Mouse (Mus musculus) limb, embryonic 10.5 days (tissue): ENCODE results near the gene Naaladl2. TPM values are rescaled to one million over a fixed set of nuclear protein-coding genes. Genes with fewer than 3 reads are reported as not detected.
"Not testable (repeated sequence)": the region's sequence is repeated elsewhere in the genome, so short reads cannot be mapped to it uniquely, and the experiment has no call there.

Source experiments
- DNase-seq: peaks from one replicate; pipeline ENCODE4 v3.0.0-alpha.2; 2017; ENCODE audit warnings: low spot score
- H3K27ac ChIP-seq: fragments of 300-500 bp; sonication (generic); 2 replicates; pipeline ENCODE4 v1.5.1; 2016; ENCODE audit warnings: mild to moderate bottlenecking
- H3K27me3 ChIP-seq: fragments of 300-500 bp; sonication (generic); 2 replicates; pipeline ENCODE4 v1.6.1; 2016; ENCODE audit warnings: low read depth, mild to moderate bottlenecking; ENCODE audit not compliant: poor library complexity, severe bottlenecking
- H3K36me3 ChIP-seq: fragments of 300-500 bp; sonication (generic); 2 replicates; pipeline ENCODE4 v1.6.1; 2016; ENCODE audit warnings: mild to moderate bottlenecking, moderate library complexity
- H3K4me1 ChIP-seq: fragments of 300-500 bp; sonication (generic); 2 replicates; pipeline ENCODE4 v1.6.1; 2016
- H3K4me3 ChIP-seq: fragments of 300-500 bp; sonication (generic); 2 replicates; pipeline ENCODE4 v1.5.1; 2016; ENCODE audit warnings: mild to moderate bottlenecking, moderate library complexity
- H3K9me3 ChIP-seq: fragments of 300-500 bp; sonication (generic); replicated peaks from 2 replicates; pipeline ENCODE4 v1.6.1; 2016; ENCODE audit warnings: mild to moderate bottlenecking
- WGBS: fragments of 180-500 bp; shearing (Covaris S2); methylation state at CpG from one replicate; pipeline ENCODE4 v1.1.7; 2016; 5-methylcytosine and 5-hydroxymethylcytosine counted together
- polyA plus RNA-seq: library from polyadenylated mRNA; unstranded; fragments of >200 nt; fragmentation: Nextera tagmentation; extraction: Ambion mirVana; gene quantifications from 2 replicates; pipeline ENCODE4 v1.2.1, GENCODE M21; 2016

The Naaladl2 gene
- polyA plus RNA-seq, 1 experiment from 2014 or later, result 0.44 TPM

DNA sequence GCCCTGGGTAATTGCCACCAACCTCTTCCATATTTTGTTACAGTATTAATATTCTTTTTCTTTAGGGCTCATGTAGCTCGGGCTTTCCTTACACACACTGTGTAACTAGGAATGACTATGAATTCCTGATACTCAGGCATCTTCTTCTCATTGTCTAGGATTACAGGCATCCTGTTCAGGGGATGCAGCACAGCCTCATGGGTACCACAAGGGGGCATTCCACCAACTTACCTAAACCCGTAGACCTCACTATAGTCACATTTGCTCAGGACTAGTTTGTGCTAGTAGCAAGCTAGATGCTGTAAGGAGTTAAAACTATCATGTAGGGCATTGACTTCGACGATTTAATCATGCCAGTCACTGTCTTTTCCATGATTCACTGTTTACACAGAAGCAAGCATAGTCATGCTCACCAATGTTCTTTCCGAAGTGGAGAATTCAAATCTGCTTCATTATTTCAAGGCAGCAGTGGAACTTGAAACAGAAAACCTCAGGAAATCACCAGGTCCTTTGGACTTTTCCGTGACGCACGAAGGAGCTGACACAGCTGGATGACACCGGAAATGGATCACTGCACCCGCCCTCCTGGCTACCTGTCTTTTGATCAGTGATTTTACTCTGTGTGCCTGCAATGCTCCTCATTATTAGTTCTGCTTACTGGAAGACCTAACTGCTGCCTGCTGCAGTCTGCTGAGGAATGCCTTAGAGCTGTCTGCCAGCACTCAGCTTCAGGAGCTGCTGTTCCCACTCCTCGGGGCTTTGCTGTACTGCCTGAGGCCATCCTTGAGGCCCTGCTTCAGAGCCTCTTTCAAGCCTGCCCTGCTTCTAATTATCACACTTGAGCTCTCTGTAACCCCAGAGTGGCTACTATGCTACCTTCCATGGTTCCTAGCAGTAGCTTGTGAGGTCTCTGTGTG is 822.3 kb downstream of the Naaladl2 start:
- Histone ChIP-seq H3K36me3 (no peaks in the 10 kb centered on the region), H3K27ac (no peak overlapping the region), H3K4me3 (no peak overlapping the region), H3K4me1 (peaks cover 6% of the 10 kb centered on the region; the same call in 1 of the 2 replicates), H3K27me3 (no peaks in the 10 kb centered on the region), H3K9me3 (no peaks in the 10 kb centered on the region)
- WGBS, result 79% methylated on average over 11 of the region's 11 CpGs
- DNase-seq, result no peak

DNA sequence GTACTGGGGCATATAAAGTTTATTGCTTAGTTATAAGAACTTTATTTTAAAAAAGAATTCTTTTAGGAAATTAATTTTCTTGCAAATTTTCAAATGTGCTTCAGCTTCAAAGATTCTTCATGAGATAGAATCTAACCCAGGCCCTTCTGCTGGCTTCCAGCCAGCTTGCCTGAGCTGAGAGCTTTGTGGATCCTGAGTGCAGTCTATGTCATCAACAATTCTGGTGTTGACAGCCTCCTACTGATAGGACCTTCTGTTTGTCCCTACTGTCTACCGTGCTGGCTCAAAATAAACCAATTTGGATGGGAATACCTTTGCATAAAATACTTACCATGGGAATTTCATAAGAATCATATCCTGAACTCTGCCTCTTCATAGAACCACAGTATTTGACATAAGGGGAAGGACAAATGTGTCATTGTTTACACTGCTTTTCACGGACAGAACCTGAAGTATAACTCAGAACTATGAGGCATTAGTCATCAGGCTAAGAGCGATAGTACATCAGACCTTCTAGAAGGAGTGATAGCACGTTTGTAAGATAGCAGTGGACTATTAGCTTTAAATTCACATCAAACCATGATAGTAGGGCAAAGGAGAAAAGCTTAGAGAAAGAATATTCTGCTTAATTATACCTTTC is 829.3 kb downstream of the Naaladl2 start:
- Histone ChIP-seq H3K9me3 (no peaks in the 10 kb centered on the region), H3K4me1 (no peaks in the 10 kb centered on the region), H3K27me3 (no peaks in the 10 kb centered on the region), H3K36me3 (no peaks in the 10 kb centered on the region), H3K4me3 (no peak overlapping the region), H3K27ac (no peak overlapping the region)
- WGBS, result 79% methylated on average over 4 of the region's 4 CpGs
- DNase-seq, result no peak

DNA sequence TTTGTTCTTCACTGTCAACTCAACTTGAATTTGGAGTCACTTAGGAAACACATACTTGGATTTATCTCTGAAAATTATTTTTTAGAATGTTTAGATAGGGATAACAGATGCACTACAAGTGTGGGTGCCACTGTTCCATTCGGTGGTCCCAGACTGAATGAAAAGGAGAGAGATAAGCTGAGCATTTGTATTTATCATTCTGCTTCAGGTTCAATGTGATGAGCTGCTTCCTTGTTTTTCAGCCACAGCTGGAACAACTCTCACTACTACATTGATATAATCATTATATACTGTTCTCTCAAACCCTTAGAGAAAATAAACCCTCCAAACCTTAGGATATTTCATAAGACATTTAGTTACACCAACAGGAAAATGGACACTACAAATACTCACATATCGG is 918.6 kb downstream of the Naaladl2 start:
- H3K27me3 ChIP-seq, result no peaks in the 10 kb centered on the region
- 90% methylated on average over 2 of the region's 2 CpGs for WGBS
- H3K4me3 ChIP-seq, result no peak overlapping the region
- no peak for DNase-seq
- no peaks in the 10 kb centered on the region for H3K4me1 ChIP-seq
- no peaks in the 10 kb centered on the region for H3K9me3 ChIP-seq
- no peaks in the 10 kb centered on the region for H3K36me3 ChIP-seq
- no peak overlapping the region for H3K27ac ChIP-seq

DNA sequence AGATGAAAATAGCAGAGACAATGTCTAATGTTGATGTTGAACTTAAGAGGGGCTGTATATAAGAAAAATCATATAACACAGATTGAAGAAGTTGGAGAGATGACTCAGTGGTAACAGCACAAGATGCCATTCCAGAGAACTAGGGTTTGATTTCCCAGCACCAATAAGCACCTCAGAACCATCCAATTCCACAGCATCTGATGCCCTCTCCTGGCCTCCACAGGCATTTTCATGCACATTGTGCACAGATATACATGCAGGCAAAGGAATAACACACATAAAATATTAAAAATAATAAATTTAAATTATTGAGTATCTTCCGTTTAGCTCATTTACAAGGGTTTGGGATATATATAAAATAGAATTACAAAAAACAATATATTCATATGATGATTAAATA is 926.6 kb downstream of the Naaladl2 start:
- no peaks in the 10 kb centered on the region for H3K27me3 ChIP-seq
- 95% methylated on average over 1 of the region's 1 CpGs for WGBS
- no peak for DNase-seq

DNA sequence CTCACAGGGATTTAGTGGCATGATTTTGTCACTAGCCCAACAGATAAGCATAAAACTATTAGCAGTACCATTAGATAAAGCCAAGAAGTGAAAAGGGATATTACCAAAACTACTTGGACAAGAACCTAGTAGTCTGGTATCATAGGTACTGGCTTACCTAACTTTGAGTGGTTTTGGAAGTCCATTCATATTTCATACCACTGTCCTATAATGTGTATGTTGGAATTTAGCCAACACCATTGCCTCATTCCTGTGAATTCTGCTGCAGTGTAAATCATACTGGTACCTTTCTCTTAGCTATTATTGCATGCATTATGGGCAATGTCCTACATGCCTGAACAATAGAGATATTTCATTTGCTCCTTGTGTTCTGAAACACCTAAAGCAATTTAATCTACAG is 977.5 kb downstream of the Naaladl2 start:
- Histone ChIP-seq H3K9me3 (no peaks in the 10 kb centered on the region), H3K4me1 (no peaks in the 10 kb centered on the region), H3K4me3 (no peak overlapping the region), H3K27me3 (no peaks in the 10 kb centered on the region), H3K36me3 (no peaks in the 10 kb centered on the region), H3K27ac (no peak overlapping the region)
- DNase-seq, result no peak

More for the DNA sequence above, 926.6 kb downstream of the Naaladl2 start:
- Histone ChIP-seq H3K4me1 (no peaks in the 10 kb centered on the region), H3K27ac (no peak overlapping the region), H3K36me3 (no peaks in the 10 kb centered on the region), H3K4me3 (no peak overlapping the region), H3K9me3 (no peaks in the 10 kb centered on the region)

DNA sequence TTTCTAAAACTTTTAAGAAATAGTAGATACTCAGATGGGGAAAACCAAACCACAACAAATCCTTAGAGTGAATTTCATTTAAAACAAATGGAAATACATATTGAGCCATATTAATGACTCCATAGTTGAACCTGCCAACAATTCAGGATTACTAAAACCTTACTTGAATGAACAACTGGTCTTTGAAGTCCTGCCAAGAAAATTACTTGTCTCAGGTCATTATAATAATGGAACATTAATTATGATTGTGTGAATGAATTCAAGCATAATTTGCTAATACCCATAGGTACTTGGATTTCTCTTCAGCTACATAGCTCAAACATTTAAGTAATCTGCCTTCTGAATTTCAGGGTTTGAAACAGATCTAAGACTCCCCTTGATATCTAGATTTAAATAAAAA is 980.1 kb downstream of the Naaladl2 start:
- Histone ChIP-seq H3K9me3 (no peaks in the 10 kb centered on the region), H3K4me1 (no peaks in the 10 kb centered on the region), H3K27me3 (no peaks in the 10 kb centered on the region), H3K27ac (no peak overlapping the region), H3K4me3 (no peak overlapping the region), H3K36me3 (no peaks in the 10 kb centered on the region)
- no peak for DNase-seq

DNA sequence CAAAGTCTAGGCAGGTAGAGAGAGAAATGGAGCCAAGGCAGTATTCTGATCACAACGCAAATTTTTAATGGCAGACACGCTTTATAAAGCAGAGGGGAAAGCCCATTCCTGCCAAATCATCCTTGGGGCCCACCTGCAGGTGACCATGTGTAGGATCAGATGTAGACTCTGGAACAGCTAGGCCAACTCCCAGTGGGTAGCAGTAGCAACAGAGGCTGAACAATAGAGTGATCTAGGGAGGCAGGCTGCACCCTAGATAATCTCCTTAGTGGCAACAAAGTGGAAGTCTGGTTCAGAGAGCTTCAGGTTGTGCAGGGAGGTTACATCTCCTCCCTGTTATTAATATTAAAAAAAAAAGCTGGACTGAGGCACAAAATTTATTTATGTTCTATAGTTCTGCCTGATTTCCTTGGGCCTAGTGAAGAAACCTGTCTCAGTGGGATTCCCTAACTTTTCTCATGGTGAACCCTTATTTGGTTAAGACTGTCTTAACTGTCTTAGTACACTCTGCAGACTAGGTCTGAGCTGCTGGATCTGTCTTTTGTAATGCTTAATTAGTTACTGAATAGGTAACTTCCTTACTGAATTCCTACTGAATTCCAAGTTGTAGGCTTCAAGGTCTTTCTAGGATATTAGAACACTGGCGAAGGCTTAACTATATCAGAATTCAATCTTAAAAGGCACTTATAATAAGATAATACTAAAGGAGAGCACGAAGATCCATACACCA is 992.8 kb downstream of the Naaladl2 start:
- not testable (repeated sequence) for H3K36me3 ChIP-seq, H3K27ac ChIP-seq, H3K27me3 ChIP-seq, H3K4me1 ChIP-seq, DNase-seq, H3K9me3 ChIP-seq, H3K4me3 ChIP-seq
- 82% methylated on average over 4 of the region's 4 CpGs for WGBS

DNA sequence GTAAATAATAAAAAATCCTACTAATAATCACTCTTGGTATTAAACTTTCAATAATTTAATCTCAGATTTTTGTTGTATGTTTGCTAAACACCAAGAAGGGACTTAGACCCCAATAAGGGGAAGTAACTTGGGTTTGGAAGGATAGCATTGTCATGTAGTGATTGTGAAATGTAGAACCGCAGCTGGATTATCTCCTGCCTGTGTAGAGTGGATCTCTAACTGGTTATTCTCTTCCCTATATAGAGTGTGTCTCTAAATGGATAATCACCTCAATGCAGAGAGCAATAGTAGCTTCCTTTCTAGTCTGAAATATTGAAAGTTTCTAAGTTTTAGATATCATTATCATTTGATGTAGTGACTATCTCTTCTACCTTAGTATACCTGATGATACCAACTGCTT is 1001.3 kb downstream of the Naaladl2 start:
- DNase-seq, result no peak
- WGBS, result 88% methylated on average over 1 of the region's 1 CpGs

DNA sequence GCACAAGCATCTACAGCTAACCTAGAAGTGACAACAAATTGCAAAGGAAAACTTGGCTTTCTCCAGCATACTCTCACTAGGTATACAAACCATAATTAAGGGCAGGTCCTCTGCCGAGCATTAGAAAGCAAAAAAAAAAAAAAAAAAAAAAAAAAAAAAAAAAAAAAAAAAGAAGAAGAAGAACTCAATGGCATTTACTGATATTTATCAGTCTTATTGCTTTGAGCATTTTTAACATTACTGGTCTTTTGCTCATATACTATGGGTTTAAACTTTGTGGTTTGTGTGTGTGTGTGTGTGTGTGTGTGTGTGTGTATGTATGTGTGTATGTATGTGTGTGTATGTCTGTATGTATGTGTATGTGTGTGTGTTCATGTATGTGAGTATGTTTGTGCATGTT is 1006.1 kb downstream of the Naaladl2 start:
- H3K4me3 ChIP-seq, result no peak overlapping the region
- H3K36me3 ChIP-seq, result no peaks in the 10 kb centered on the region
- DNase-seq, result no peak
- no peaks in the 10 kb centered on the region for H3K9me3 ChIP-seq
- no peaks in the 10 kb centered on the region for H3K4me1 ChIP-seq
- no peak overlapping the region for H3K27ac ChIP-seq
- H3K27me3 ChIP-seq, result no peaks in the 10 kb centered on the region
- WGBS, result 93% methylated on average over 1 of the region's 1 CpGs

More for the DNA sequence above, 1001.3 kb downstream of the Naaladl2 start:
- Histone ChIP-seq H3K36me3 (no peaks in the 10 kb centered on the region), H3K4me3 (no peak overlapping the region), H3K27me3 (no peaks in the 10 kb centered on the region), H3K9me3 (no peaks in the 10 kb centered on the region), H3K27ac (no peak overlapping the region), H3K4me1 (no peaks in the 10 kb centered on the region)

DNA sequence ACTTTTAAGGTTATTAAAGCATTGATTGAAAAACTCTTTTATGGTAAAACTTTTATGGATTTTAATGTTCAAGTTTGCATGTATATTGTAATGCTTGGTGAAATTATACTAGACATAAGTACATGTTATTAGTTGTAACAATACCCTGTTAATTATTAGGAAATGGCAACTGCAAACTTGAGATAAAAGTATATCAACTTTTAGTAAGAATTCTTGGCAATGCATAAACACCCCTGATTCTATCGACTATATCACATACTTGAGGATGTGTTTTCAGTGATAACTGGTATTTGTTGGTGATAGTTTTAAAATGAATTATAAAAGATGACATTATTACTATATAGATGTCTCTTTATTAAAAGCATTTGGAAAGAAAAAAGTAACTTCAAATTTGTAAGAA is 1017.9 kb downstream of the Naaladl2 start:
- Histone ChIP-seq H3K36me3 (no peaks in the 10 kb centered on the region), H3K4me1 (no peaks in the 10 kb centered on the region), H3K9me3 (no peaks in the 10 kb centered on the region), H3K27me3 (no peaks in the 10 kb centered on the region), H3K4me3 (no peak overlapping the region), H3K27ac (no peak overlapping the region)
- WGBS, result 88% methylated on average over 1 of the region's 1 CpGs
- no peak for DNase-seq

DNA sequence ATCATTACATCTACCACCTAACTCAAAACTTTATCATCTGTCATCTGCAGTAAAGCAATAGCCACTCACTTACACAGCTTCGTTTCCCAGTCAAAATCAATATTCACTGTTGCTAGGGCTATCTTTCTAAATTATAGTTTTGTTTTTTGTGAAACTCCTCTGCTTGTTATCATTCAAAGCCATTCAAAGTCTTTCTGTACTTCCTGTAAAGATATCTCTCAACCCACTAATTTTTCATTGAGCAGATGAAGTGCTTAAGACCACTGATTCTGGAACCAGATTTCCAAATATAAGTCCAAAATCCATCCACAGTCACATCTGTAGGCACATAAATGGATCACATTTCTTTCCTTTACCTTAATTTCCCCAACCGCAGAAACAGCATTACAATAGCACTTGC is 1020.0 kb downstream of the Naaladl2 start:
- 91% methylated on average over 2 of the region's 2 CpGs for WGBS
- no peak for DNase-seq
- H3K27ac ChIP-seq, result no peak overlapping the region
- no peak overlapping the region for H3K4me3 ChIP-seq
- no peaks in the 10 kb centered on the region for H3K27me3 ChIP-seq
- H3K4me1 ChIP-seq, result no peaks in the 10 kb centered on the region
- H3K36me3 ChIP-seq, result no peaks in the 10 kb centered on the region
- no peaks in the 10 kb centered on the region for H3K9me3 ChIP-seq

DNA sequence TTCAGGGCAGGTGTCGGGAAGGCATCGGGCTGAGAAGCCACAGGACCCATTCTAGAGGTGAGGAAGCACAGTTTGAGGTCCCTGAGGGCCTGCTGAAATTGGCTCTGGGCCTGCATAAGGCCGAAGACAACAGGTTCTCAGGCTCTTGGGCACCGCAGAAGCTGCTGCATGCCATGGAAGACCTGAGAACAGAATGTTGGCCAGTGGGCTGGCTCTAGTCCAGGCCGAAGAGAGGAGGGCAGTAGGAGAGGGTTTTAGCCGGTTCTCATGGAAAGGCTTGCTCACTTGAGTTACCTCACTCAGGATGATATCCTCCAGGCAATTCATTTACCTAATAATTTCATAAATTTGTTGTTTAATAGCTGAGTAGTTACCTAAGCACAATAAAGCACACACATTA is 1025.9 kb downstream of the Naaladl2 start:
- no peak for DNase-seq
- WGBS, result 94% methylated on average over 6 of the region's 6 CpGs

DNA sequence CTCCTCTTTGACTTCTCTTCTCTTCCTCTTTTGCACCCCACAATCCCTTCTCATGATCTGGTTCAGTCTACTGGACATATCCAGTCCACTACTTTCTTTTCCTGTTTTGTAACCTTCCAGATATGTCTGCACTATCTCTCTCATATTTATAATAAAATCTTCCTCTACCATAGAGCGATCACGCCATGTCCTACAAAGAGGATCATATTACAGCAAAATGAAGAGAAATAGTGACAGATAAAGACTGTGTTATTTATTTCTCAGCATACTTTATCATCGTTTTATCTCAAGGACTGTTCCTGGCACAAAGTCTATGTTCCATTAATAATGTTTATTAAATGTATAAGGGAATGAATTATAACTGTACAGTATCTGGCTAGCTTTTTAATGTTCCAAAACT is 1029.2 kb downstream of the Naaladl2 start:
- Histone ChIP-seq H3K4me1 (no peaks in the 10 kb centered on the region), H3K9me3 (no peaks in the 10 kb centered on the region), H3K4me3 (no peak overlapping the region), H3K27ac (no peak overlapping the region), H3K27me3 (no peaks in the 10 kb centered on the region), H3K36me3 (no peaks in the 10 kb centered on the region)
- DNase-seq, result no peak
- 88% methylated on average over 3 of the region's 3 CpGs for WGBS

More for the DNA sequence above, 1025.9 kb downstream of the Naaladl2 start:
- no peak overlapping the region for H3K4me3 ChIP-seq
- H3K27me3 ChIP-seq, result no peaks in the 10 kb centered on the region
- no peaks in the 10 kb centered on the region for H3K9me3 ChIP-seq
- no peaks in the 10 kb centered on the region for H3K36me3 ChIP-seq
- H3K4me1 ChIP-seq, result no peaks in the 10 kb centered on the region
- no peak overlapping the region for H3K27ac ChIP-seq
